ENCODE assay signal across 8 mouse cellular contexts in genomic region chr16:34967120-34967800, GRCm38 (mm10). TPM values are rescaled to one million over a fixed set of nuclear protein-coding genes. Genes with fewer than 3 reads are reported as not detected.
DNase-seq lines count a peak whose midpoint lies in the region; ATAC-seq and TF ChIP-seq lines count a peak whose summit lies in the region.

No protein-coding gene starts in this region.

- H3K4me2 ChIP-seq in hindbrain, embryonic 13.5 days, result no peak overlapping the region
- no peak overlapping the region for H3K4me2 ChIP-seq in lung, postnatal 0 days (replicated peaks; ENCODE audit: low read depth, low read length)

- peak; percentile 83 for DNase-seq in ZHBTc4 (ENCODE audit: low read depth, low spot score)
- peak; percentile 43 to 72 for DNase-seq in cerebellum, postnatal 25 days
- DNase-seq in frontal cortex, postnatal 36 days (ENCODE audit: low spot score in 2 of 2), result peak; percentile 63 to 77
- DNase-seq in layer of hippocampus, postnatal 14 days (ENCODE audit: low spot score in 2 of 2), result peak; percentile 76 to 88
- peak; percentile 95 for DNase-seq in lung, postnatal 0 days (ENCODE audit: low spot score)
- DNase-seq in right cerebral cortex, postnatal 10 days (ENCODE audit: low spot score in 2 of 2), result peak; percentile 88 to 89

- peak; percentile 95 for TF ChIP-seq CTCF in lung, postnatal 0 days (IDR thresholded peaks at IDR 0.05)

- ATAC-seq in hindbrain, embryonic 13.5 days (ENCODE audit: low FRiP score), result peak; percentile 94
- ATAC-seq in lung, postnatal 0 days, result peak; percentile 84
- no peak for ATAC-seq in megakaryocyte, adult 5-6 weeks (ENCODE audit: poor library complexity, severe bottlenecking)

- no peaks in the 10 kb centered on the region for H3K36me3 ChIP-seq in hindbrain, embryonic 13.5 days
- peaks cover 9% of the 10 kb centered on the region; the same call in 1 of the 2 replicates for H3K36me3 ChIP-seq in lung, postnatal 0 days (ENCODE audit: insufficient read depth, low read length)

- 0 out of 2 replicates have a peak, but pooled peaks cover 4% of the 10 kb centered on the region for H3K4me1 ChIP-seq in hindbrain, embryonic 13.5 days (replicated peaks)
- peaks cover 17% of the 10 kb centered on the region for H3K4me1 ChIP-seq in lung, postnatal 0 days (ENCODE audit: insufficient read depth, low read depth, low read length)

- 0 out of 2 replicates have a peak, but pooled peaks cover under 1% of the 10 kb centered on the region for H3K27me3 ChIP-seq in hindbrain, embryonic 13.5 days
- H3K27me3 ChIP-seq in lung, postnatal 0 days (replicated peaks; ENCODE audit: insufficient read depth, low read length), result no peaks in the 10 kb centered on the region

- no peaks in the 10 kb centered on the region for H3K9me3 ChIP-seq in hindbrain, embryonic 13.5 days
- no peaks in the 10 kb centered on the region for H3K9me3 ChIP-seq in lung, postnatal 0 days (ENCODE audit: low read length)

- 56% methylated on average over 10 of the region's 10 CpGs for WGBS in hindbrain, embryonic 13.5 days
- WGBS in lung, postnatal 0 days, result 36% methylated on average over 10 of the region's 10 CpGs

- H3K27ac ChIP-seq in hindbrain, embryonic 13.5 days, result no peak overlapping the region
- H3K27ac ChIP-seq in lung, postnatal 0 days (ENCODE audit: low read length), result peak overlapping the region; percentile 83; the same call in 1 of the 2 replicates

- peak; percentile 33; the same call in 1 of the 2 replicates for TF ChIP-seq EP300 in lung, postnatal 0 days (IDR thresholded peaks at IDR 0.05)

- no peak overlapping the region for H3K9ac ChIP-seq in hindbrain, embryonic 13.5 days
- H3K9ac ChIP-seq in lung, postnatal 0 days (replicated peaks; ENCODE audit: low read depth), result no peak overlapping the region

- H3K4me3 ChIP-seq in hindbrain, embryonic 13.5 days, result no peak overlapping the region
- no peak overlapping the region for H3K4me3 ChIP-seq in lung, postnatal 0 days (ENCODE audit: low read depth, low read length)

RNA-seq across cellular contexts. Expression of gene Hacd2, which starts 55.0 kb away (rescaled TPM):
- polyA plus RNA-seq in hindbrain, embryonic 13.5 days (2015; fragmentation: Nextera tagmentation; extraction: Ambion mirVana), result 39.2 and 42.5 TPM in 2 replicates
- total RNA-seq in layer of hippocampus, postnatal 14 days (2021), result 10 to 100 TPM; 41.0 to 45.5 TPM
- 60.8 and 67.1 TPM in 2 replicates for polyA plus RNA-seq in lung, postnatal 0 days (2015; fragmentation: Nextera tagmentation; extraction: Ambion mirVana)
- 60.5 and 61.3 TPM in 2 replicates for total RNA-seq in megakaryocyte, adult 5-6 weeks (2015)
- 7.6 and 12.4 TPM in 2 replicates for total RNA-seq in megakaryocyte, adult 5-6 weeks (2017)
